ENCODE assay signal across 8 mouse cellular contexts in the genomic region with DNA sequence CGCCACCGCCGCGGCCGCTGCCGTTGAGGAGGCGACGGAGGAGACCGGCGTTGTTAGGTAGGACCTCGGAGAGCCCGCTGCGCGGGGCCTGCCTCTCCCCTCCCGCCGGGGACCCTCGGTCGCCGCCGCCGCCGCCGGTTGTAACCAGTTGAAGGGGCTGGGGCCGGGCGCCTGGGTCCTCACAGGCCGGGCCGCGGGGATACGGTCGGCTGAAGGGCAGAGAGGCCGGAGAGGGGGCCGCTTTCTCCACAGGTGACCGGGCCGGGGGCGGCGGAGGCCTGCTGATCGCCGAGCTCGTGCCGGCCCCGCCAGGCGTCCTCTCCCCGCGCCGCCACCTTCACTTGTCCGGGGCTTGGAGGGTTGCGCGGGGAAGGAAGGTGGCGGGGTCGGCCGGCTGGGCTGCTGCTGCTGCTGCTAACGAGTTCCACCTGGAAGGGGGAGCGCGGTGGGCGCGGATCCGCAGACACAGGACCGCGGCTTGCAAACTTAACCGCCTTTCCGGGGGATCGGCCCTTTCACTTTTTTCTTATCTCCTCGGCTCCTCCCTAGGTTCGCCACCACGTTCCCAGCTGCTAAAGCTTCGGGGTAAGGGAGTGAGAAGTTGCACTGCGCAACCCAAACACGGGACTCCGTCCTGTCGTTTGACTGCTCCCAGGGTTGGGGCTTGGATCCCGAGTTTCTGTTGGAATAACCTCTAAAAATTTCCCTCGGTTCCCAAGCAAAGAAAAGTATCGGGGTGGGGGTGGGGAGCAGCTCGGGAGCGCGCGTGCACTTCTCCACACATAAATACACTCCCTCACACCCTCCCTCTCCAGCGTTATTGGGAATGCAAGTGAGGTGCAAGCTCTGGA. TPM values are rescaled to one million over a fixed set of nuclear protein-coding genes. Genes with fewer than 3 reads are reported as not detected.
A peak's percentile ranks its signal among the peaks of the same experiment; 100 is the strongest.
DNase-seq lines count a peak whose midpoint lies in the region; ATAC-seq lines count a peak whose summit lies in the region.

No protein-coding gene starts in this region.

- ATAC-seq in frontal cortex, adult (ENCODE audit: low TSS enrichment), result peak; percentile 18
- ATAC-seq in hindbrain, embryonic 11.5 days (ENCODE audit: low FRiP score), result peak; percentile 49

- DNase-seq in Muller cell, postnatal 12 days (ENCODE audit: inconsistent ontology term), result peak; percentile 63
- DNase-seq in c-Kit-positive CD71-negative TER-119-negative erythroid progenitor cells, embryonic 14.5 days (ENCODE audit: low read depth), result peak; percentile 38
- peak; percentile 72 for DNase-seq in hindbrain, embryonic 11.5 days (ENCODE audit: low spot score)
- peak; percentile 22 to 39 for DNase-seq in layer of hippocampus, postnatal 25 days (ENCODE audit: extremely low spot score in 1 of 2, low spot score in 1 of 2)
- peak; percentile 28 for DNase-seq in lung, postnatal 25 days (ENCODE audit: low spot score)
- DNase-seq in retina, postnatal 1 day, result peak; percentile 68
- peak; percentile 52 to 55 for DNase-seq in urinary bladder, postnatal 36 days (ENCODE audit: low spot score in 2 of 2)

- under 1% methylated on average over 46 of the region's 78 CpGs for WGBS in hindbrain, embryonic 11.5 days

- H3K4me3 ChIP-seq in hindbrain, embryonic 11.5 days (ENCODE audit: low read depth, low read length), result peak overlapping the region; percentile 98

- no peaks in the 10 kb centered on the region for H3K36me3 ChIP-seq in hindbrain, embryonic 11.5 days (ENCODE audit: control insufficient read depth, insufficient read depth, low read length)

- H3K4me2 ChIP-seq in hindbrain, embryonic 11.5 days (replicated peaks; ENCODE audit: low read depth, low read length), result peak overlapping the region; percentile 55

- H3K9ac ChIP-seq in hindbrain, embryonic 11.5 days (ENCODE audit: low read depth, low read length), result peak overlapping the region; percentile 98

- H3K4me1 ChIP-seq in hindbrain, embryonic 11.5 days (replicated peaks; ENCODE audit: control insufficient read depth, insufficient read depth, low read length), result no peaks in the 10 kb centered on the region

- H3K9me3 ChIP-seq in hindbrain, embryonic 11.5 days (ENCODE audit: control insufficient read depth, low read length), result no peaks in the 10 kb centered on the region

- H3K27ac ChIP-seq in hindbrain, embryonic 11.5 days (ENCODE audit: low read depth, low read length), result peak overlapping the region; percentile 99

- H3K27me3 ChIP-seq in hindbrain, embryonic 11.5 days (ENCODE audit: control insufficient read depth, insufficient read depth, low read length), result no peaks in the 10 kb centered on the region

RNA-seq across cellular contexts. Expression of a gene that starts 0.8 kb away (rescaled TPM):
- 55.9 and 59.4 TPM in 2 replicates for polyA plus RNA-seq in hindbrain, embryonic 11.5 days (2014; fragmentation: Nextera tagmentation; extraction: Ambion mirVana)
- 100 to 1,000 TPM; 130 to 134 TPM for total RNA-seq in layer of hippocampus, postnatal 25 days (2021)

Comparison
In these comparisons a context has a peak if more than half of its experiments do, and no peak if none do; other contexts are left out.
1. Peak in every context shown above with its lines: DNase-seq, ATAC-seq, H3K4me3 ChIP-seq and H3K27ac ChIP-seq.